Mouse (Mus musculus) ES-E14 (cell line): ENCODE results near the gene Rcsd1.

Experiments
- CHD2 ChIP-seq: IDR thresholded peaks from 2 replicates; pipeline ENCODE4 v1.6.1; 2014; ENCODE audit warnings: mild to moderate bottlenecking, low read depth, low read length, inconsistent platforms
- MAFK ChIP-seq: IDR thresholded peaks from 2 replicates; pipeline ENCODE4 v1.6.1; 2014; ENCODE audit warnings: mild to moderate bottlenecking, low read depth, low read length, inconsistent platforms; ENCODE audit not compliant: insufficient read depth

DNA sequence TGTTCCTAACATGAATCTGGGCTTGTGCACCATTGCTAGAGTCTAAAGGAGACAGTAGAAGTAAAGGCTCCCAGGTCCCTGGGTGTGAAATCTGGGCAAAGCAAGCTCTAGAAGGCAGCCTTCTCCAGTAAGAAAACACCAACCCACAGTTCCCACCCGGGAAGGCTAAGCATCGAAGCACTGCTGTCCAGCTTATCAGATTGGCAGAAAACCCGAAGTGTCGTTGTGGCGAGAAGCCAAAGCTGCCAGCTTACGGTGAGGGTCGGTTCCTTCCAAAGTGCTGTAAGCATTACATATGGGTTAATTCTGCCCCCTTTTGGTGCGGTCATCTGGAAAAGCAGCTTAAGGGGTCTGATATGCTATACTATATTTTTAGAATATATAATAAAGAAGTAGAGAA, 22.6 kb downstream of the Rcsd1 start:
- TF ChIP-seq MAFK, result no peak
- TF ChIP-seq CHD2, result no peak
